Mouse (Mus musculus): ENCODE data around the gene 8030411F24Rik. TPM values are rescaled to one million over a fixed set of nuclear protein-coding genes. Genes with fewer than 3 reads are reported as not detected.

Gene 8030411F24Rik
- polyA plus RNA-seq, 1 experiment from 2014 or later = not detected

DNA sequence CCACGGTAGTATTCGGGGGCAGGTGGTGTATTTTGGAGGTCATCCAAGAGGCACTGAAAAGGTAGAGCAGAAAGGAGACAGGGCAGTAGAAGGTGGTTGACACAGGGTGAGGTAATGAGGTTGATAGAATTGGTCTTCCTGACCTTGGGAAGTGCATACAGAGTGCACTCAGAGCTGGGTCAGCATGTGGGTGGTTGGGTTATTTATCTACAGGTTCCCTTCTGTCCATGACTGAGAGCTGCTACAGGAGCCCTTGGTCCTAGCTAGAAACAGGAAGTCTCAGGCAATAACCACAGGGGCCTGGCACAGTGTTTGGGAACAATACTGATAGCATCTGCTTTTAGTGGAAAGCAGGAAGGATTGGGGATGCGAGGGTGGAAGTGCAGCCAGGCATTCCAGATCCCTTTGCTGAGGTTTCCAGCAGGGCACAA, 19.7 kb downstream of the 8030411F24Rik start:
- Histone ChIP-seq H3K36me3 (no peaks in the 10 kb centered on the region), H3K4me2 (replicated peaks) (no peak overlapping the region), H3K27me3 (no peaks in the 10 kb centered on the region), H3K27ac (replicated peaks) (no peak overlapping the region), H3K4me1 (no peaks in the 10 kb centered on the region), H3K9ac (replicated peaks) (no peak overlapping the region), H3K9me3 (no peaks in the 10 kb centered on the region), H3K4me3 (no peak overlapping the region)
- no peak for ATAC-seq (ENCODE audit: low FRiP score, low read depth)
- WGBS = 76% methylated on average over 3 of the region's 3 CpGs

- Histone ChIP-seq H3K36me3 (no peaks in the 10 kb centered on the region), H3K27me3 (no peaks in the 10 kb centered on the region), H3K9ac (replicated peaks) (no peak overlapping the region), H3K4me3 (no peak overlapping the region), H3K4me2 (replicated peaks) (no peak overlapping the region), H3K4me1 (no peaks in the 10 kb centered on the region), H3K27ac (replicated peaks) (no peak overlapping the region), H3K9me3 (no peaks in the 10 kb centered on the region)
- no peak for ATAC-seq (ENCODE audit: low FRiP score, low read depth)
- 84% methylated on average over 6 of the region's 6 CpGs for WGBS
Observed at GRCm38 (mm10) chr2:148806696-148807095, 24.9 kb downstream of the 8030411F24Rik start.

GRCm38 (mm10) chr2:148819909-148820308, 38.1 kb downstream of the 8030411F24Rik start, which contains the start of gene Cst13:
Cst13 (plus strand) TSS chr2:148820081.
- no peak within 1 kb of the TSS for H3K4me3 ChIP-seq
- no peaks in the 10 kb centered on the region for H3K4me1 ChIP-seq
- no peaks in the 10 kb centered on the region for H3K36me3 ChIP-seq
- H3K9me3 ChIP-seq = no peaks in the 10 kb centered on the region
- H3K27ac ChIP-seq (replicated peaks) = no peak within 1 kb of the TSS
- H3K9ac ChIP-seq (replicated peaks) = no peak within 1 kb of the TSS
- H3K4me2 ChIP-seq (replicated peaks) = no peak within 1 kb of the TSS
- ATAC-seq (ENCODE audit: low FRiP score, low read depth) = no peak
- H3K27me3 ChIP-seq = no peaks in the 10 kb centered on the region

GRCm38 (mm10) chr2:148825986-148826385, 44.2 kb downstream of the 8030411F24Rik start:
- H3K27ac ChIP-seq (replicated peaks) = no peak overlapping the region
- 77% methylated on average over 1 of the region's 1 CpGs for WGBS

GRCm38 (mm10) chr2:148834912-148835311, 53.1 kb downstream of the 8030411F24Rik start, which contains the start of gene Cst9:
Cst9 (plus strand) TSS chr2:148835147.
- WGBS = 66% methylated on average over 4 of the region's 4 CpGs

More at GRCm38 (mm10) chr2:148825986-148826385, 44.2 kb downstream of the 8030411F24Rik start:
- H3K4me2 ChIP-seq (replicated peaks) = no peak overlapping the region
- H3K27me3 ChIP-seq = no peaks in the 10 kb centered on the region
- ATAC-seq (ENCODE audit: low FRiP score, low read depth) = no peak
- no peak overlapping the region for H3K9ac ChIP-seq (replicated peaks)
- H3K9me3 ChIP-seq = no peaks in the 10 kb centered on the region
- H3K4me1 ChIP-seq = no peaks in the 10 kb centered on the region
- H3K4me3 ChIP-seq = no peak overlapping the region
- no peaks in the 10 kb centered on the region for H3K36me3 ChIP-seq

More at GRCm38 (mm10) chr2:148834912-148835311, 53.1 kb downstream of the 8030411F24Rik start, which contains the start of gene Cst9:
- Histone ChIP-seq H3K27me3 (no peaks in the 10 kb centered on the region), H3K4me1 (no peaks in the 10 kb centered on the region), H3K4me3 (no peak within 1 kb of the TSS), H3K9me3 (no peaks in the 10 kb centered on the region), H3K4me2 (replicated peaks) (no peak within 1 kb of the TSS), H3K27ac (replicated peaks) (no peak within 1 kb of the TSS), H3K9ac (replicated peaks) (no peak within 1 kb of the TSS), H3K36me3 (no peaks in the 10 kb centered on the region)
- ATAC-seq (ENCODE audit: low FRiP score, low read depth) = no peak

Other genes starting within 250 kb of the 8030411F24Rik start
- gene Nxt1, start 109.4 kb upstream of the 8030411F24Rik start, polyA plus RNA-seq (2016; fragmentation: Nextera tagmentation; extraction: Ambion mirVana) = 87.3 and 97.9 TPM in 2 replicates
- 22.1 and 23.6 TPM in 2 replicates for gene Gzf1, start 101.0 kb upstream of the 8030411F24Rik start, polyA plus RNA-seq (2016; fragmentation: Nextera tagmentation; extraction: Ambion mirVana)
- 22.9 and 26.6 TPM in 2 replicates for gene Napb, start 49.5 kb upstream of the 8030411F24Rik start, polyA plus RNA-seq (2016; fragmentation: Nextera tagmentation; extraction: Ambion mirVana)
- gene Cstl1, start 31.7 kb upstream of the 8030411F24Rik start, polyA plus RNA-seq (2016; fragmentation: Nextera tagmentation; extraction: Ambion mirVana) = not detected in 2 replicates
- not detected in 2 replicates for gene Cst11, start 10.5 kb upstream of the 8030411F24Rik start, polyA plus RNA-seq (2016; fragmentation: Nextera tagmentation; extraction: Ambion mirVana)
- gene Cst12, start 7.4 kb downstream of the 8030411F24Rik start, polyA plus RNA-seq (2016; fragmentation: Nextera tagmentation; extraction: Ambion mirVana) = not detected in 2 replicates
- gene Cst8, start 16.8 kb downstream of the 8030411F24Rik start, polyA plus RNA-seq (2016; fragmentation: Nextera tagmentation; extraction: Ambion mirVana) = not detected in 2 replicates
- not detected in 2 replicates for gene Cst13, start 38.1 kb downstream of the 8030411F24Rik start, polyA plus RNA-seq (2016; fragmentation: Nextera tagmentation; extraction: Ambion mirVana)
- not detected in 2 replicates for gene Cst9, start 53.1 kb downstream of the 8030411F24Rik start, polyA plus RNA-seq (2016; fragmentation: Nextera tagmentation; extraction: Ambion mirVana)
- gene 9230104L09Rik, start 83.0 kb downstream of the 8030411F24Rik start, polyA plus RNA-seq (2016; fragmentation: Nextera tagmentation; extraction: Ambion mirVana) = not detected in 2 replicates
- gene Cst3, start 93.7 kb downstream of the 8030411F24Rik start, polyA plus RNA-seq (2016; fragmentation: Nextera tagmentation; extraction: Ambion mirVana) = 325 and 355 TPM in 2 replicates
- gene Gm1330, start 221.2 kb downstream of the 8030411F24Rik start, polyA plus RNA-seq (2016; fragmentation: Nextera tagmentation; extraction: Ambion mirVana) = not detected in 2 replicates
- gene Gm10750, start 235.2 kb downstream of the 8030411F24Rik start, polyA plus RNA-seq (2016; fragmentation: Nextera tagmentation; extraction: Ambion mirVana) = not detected in 2 replicates